Mouse (Mus musculus): ENCODE measurements around the gene Anxa2. TPM values are rescaled to one million over a fixed set of nuclear protein-coding genes. Genes with fewer than 3 reads are reported as not detected.

Anxa2 gene
- polyA plus RNA-seq, 1 experiment from 2014 or later, result 544 TPM

- ATAC-seq (replicated peaks; ENCODE audit: insufficient number of reproducible peaks, insufficient read depth, low FRiP score, low read depth), result no peak
- Histone ChIP-seq H3K27ac (no peak overlapping the region), H3K27me3 (peaks cover 3% of the 10 kb centered on the region; the same call in 1 of the 2 replicates), H3K36me3 (no peaks in the 10 kb centered on the region), H3K9ac (no peak overlapping the region), H3K4me3 (no peak overlapping the region), H3K9me3 (replicated peaks) (no peaks in the 10 kb centered on the region), H3K4me2 (no peak overlapping the region), H3K4me1 (replicated peaks) (peaks cover 6% of the 10 kb centered on the region)
- WGBS, result 58% methylated on average over 8 of the region's 8 CpGs
Measured at GRCm38 (mm10) chr9:69514206-69514605, 60.8 kb downstream of the Anxa2 start.

GRCm38 (mm10) chr9:69515416-69515815 is 62.0 kb downstream of the Anxa2 start:
- Histone ChIP-seq H3K36me3 (no peaks in the 10 kb centered on the region), H3K27me3 (peaks cover 6% of the 10 kb centered on the region; the same call in 1 of the 2 replicates), H3K4me3 (no peak overlapping the region), H3K27ac (no peak overlapping the region), H3K9me3 (replicated peaks) (no peaks in the 10 kb centered on the region), H3K4me1 (replicated peaks) (peaks cover 6% of the 10 kb centered on the region), H3K9ac (no peak overlapping the region), H3K4me2 (no peak overlapping the region)
- ATAC-seq (replicated peaks; ENCODE audit: insufficient number of reproducible peaks, insufficient read depth, low FRiP score, low read depth), result no peak
- WGBS, result 83% methylated on average over 7 of the region's 7 CpGs

GRCm38 (mm10) chr9:69517387-69518035 is 64.1 kb downstream of the Anxa2 start:
- Histone ChIP-seq H3K4me2 (peak overlapping the region; percentile 17), H3K27me3 (peaks cover 6% of the 10 kb centered on the region; the same call in 1 of the 2 replicates), H3K9ac (no peak overlapping the region), H3K4me1 (replicated peaks) (peaks cover 6% of the 10 kb centered on the region), H3K4me3 (no peak overlapping the region), H3K27ac (no peak overlapping the region), H3K36me3 (no peaks in the 10 kb centered on the region), H3K9me3 (replicated peaks) (no peaks in the 10 kb centered on the region)
- 51% methylated on average over 20 of the region's 20 CpGs for WGBS
- ATAC-seq (replicated peaks; ENCODE audit: insufficient number of reproducible peaks, insufficient read depth, low FRiP score, low read depth), result 0 out of 2 replicates have a peak, but pooled peaks have one; percentile 35

Small RNAs within 50 kb of the gene (microRNA-seq; reads per million reads assigned to microRNA genes)
- gene Mir3109, result 6.1 reads per million, percentile 20 among the genes with 10 or more reads in this experiment

Other genes with a start within 250 kb of the Anxa2 start
- 11.0 and 11.5 TPM in 2 replicates for gene Ice2, start 55.7 kb upstream of the Anxa2 start, polyA plus RNA-seq (2015; fragmentation: Nextera tagmentation; extraction: Ambion mirVana)